Mouse (Mus musculus) liver, postnatal 0 days (tissue): ENCODE results near the gene Scn2a.

Source experiments
- CTCF ChIP-seq: sonication (generic); IDR thresholded peaks from 2 replicates; pipeline ENCODE4 v1.5.1; 2016; ENCODE audit warnings: antibody characterized with exemption, low read depth
- EP300 ChIP-seq: IDR thresholded peaks from 2 replicates; pipeline ENCODE4 v1.6.1; 2016; ENCODE audit warnings: antibody characterized with exemption, low read depth, mild to moderate bottlenecking

DNA sequence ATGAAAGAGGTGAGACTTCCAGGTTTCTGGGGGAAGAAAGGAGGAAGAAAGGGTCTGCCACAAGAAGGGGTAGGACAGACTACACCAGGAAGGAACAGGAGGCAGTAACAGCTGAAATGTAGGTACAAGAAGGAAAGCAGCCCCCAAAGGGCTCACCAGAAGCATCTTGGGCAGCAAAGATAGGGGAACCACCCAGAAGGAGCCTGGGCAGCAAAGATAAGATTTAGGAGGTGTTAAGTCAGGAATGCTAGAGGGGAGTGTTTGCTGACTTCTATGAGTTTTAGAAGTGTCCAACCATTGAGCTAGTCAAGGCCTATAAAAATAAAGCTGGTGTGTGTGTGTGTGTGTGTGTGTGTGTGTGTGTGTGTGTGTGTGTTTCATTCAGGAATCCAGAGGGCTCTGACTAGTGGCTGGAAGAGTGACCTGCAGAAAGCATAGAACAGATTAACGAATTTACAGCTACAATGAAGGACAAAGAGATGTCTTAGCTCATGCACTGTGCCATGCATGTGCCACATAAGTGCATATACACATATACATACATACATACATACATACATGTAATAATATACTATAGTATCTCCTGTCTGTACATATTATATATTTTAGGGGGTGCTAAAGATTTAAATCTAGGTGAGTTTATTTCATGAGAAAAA lies 180.6 kb downstream of the Scn2a start:
- peak; percentile 90 for TF ChIP-seq EP300
- no peak for TF ChIP-seq CTCF
